Mouse (Mus musculus) kidney, adult 2 months (tissue): ENCODE measurements around the gene Coro7.

Source experiments
- CTCF ChIP-seq: fragments of 200-500 bp; conservative IDR thresholded peaks from 2 replicates; pipeline ENCODE4 v1.5.1; 2011; ENCODE audit warnings: low read depth, mild to moderate bottlenecking, control low read depth, low read length, moderate library complexity, mixed read lengths; ENCODE audit not compliant: insufficient read depth, insufficient read length
- POLR2A ChIP-seq: fragments of 200-500 bp; IDR thresholded peaks from one replicate; pipeline ENCODE4 v1.6.1; 2011; ENCODE audit warnings: low read depth, low read length, control low read depth

DNA sequence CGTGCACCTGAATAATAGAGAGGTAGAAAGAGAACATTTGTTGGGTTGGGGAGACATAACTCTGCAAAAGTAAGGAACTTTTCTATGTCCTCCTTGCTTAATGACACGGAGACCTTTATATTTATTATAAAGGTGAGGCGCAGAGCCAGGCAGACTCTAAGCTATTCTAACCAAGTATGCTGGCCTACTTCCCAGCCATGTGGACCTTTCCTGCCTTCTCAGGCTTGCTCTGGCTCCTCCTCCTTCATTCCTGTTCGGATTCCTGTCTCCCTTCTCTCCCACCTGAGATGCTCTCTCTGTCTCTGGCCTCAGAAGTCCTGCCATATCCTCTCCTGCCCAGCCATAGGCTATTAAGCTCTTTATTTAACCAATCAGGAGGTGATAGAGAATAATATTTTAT, 45.7 kb upstream of the Coro7 start:
- no peak for TF ChIP-seq CTCF
- TF ChIP-seq POLR2A: no peak
